Mouse (Mus musculus) small intestine, adult 2 months (tissue): ENCODE results near the gene Smc3. TPM values are rescaled to one million over a fixed set of nuclear protein-coding genes. Genes with fewer than 3 reads are reported as not detected.

Source experiments
- H3K27ac ChIP-seq: fragments of 200-500 bp; 2 replicates; pipeline ENCODE4 v1.5.1; 2012; ENCODE audit warnings: low read depth, low read length, control low read depth, inconsistent platforms; ENCODE audit not compliant: insufficient read depth
- H3K27me3 ChIP-seq: fragments of 200-500 bp; 2 replicates; pipeline ENCODE4 v1.6.1; 2012; ENCODE audit warnings: mild to moderate bottlenecking, moderate library complexity, low read length, inconsistent platforms; ENCODE audit not compliant: control insufficient read depth, insufficient read depth
- H3K36me3 ChIP-seq: fragments of 200-500 bp; 2 replicates; pipeline ENCODE4 v1.6.1; 2012; ENCODE audit warnings: mild to moderate bottlenecking, low read length, control low read depth, inconsistent platforms; ENCODE audit not compliant: control insufficient read depth, insufficient read depth
- H3K4me1 ChIP-seq: fragments of 200-500 bp; 2 replicates; pipeline ENCODE4 v1.6.1; 2012; ENCODE audit warnings: low read length, inconsistent platforms, mixed read lengths; ENCODE audit not compliant: control insufficient read depth, insufficient read depth, insufficient read length
- H3K4me3 ChIP-seq: fragments of 200-500 bp; 2 replicates; pipeline ENCODE4 v1.5.1; 2012; ENCODE audit warnings: low read depth, mild to moderate bottlenecking, control low read depth, inconsistent platforms, low read length, moderate library complexity
- CTCF ChIP-seq: fragments of 200-500 bp; IDR thresholded peaks from 2 replicates; pipeline ENCODE4 v1.5.1; 2012; ENCODE audit warnings: low read depth, mild to moderate bottlenecking, control low read depth, inconsistent platforms, low read length, moderate library complexity, mixed read lengths; ENCODE audit not compliant: insufficient replicate concordance, insufficient read length; ENCODE audit errors: extremely low read depth
- POLR2A ChIP-seq: fragments of 200-500 bp; IDR thresholded peaks from 2 replicates; pipeline ENCODE4 v1.6.1; 2012; ENCODE audit warnings: low read depth, mild to moderate bottlenecking, control low read depth, inconsistent platforms, low read length, moderate library complexity
- WGBS: fragments of 180-500 bp; shearing (Covaris S2); methylation state at CpG from one replicate; pipeline ENCODE4 v1.1.7; 2018; 5-methylcytosine and 5-hydroxymethylcytosine counted together
- polyA plus RNA-seq: library from polyadenylated mRNA; depleted of rRNA; stranded (reverse); fragments of >200 nt; gene quantifications from 2 replicates; pipeline ENCODE4 v1.2.3, GENCODE M21; 2012; rRNA removed

Gene Smc3
- polyA plus RNA-seq: 0.43 and 1.4 TPM in 2 replicates

DNA sequence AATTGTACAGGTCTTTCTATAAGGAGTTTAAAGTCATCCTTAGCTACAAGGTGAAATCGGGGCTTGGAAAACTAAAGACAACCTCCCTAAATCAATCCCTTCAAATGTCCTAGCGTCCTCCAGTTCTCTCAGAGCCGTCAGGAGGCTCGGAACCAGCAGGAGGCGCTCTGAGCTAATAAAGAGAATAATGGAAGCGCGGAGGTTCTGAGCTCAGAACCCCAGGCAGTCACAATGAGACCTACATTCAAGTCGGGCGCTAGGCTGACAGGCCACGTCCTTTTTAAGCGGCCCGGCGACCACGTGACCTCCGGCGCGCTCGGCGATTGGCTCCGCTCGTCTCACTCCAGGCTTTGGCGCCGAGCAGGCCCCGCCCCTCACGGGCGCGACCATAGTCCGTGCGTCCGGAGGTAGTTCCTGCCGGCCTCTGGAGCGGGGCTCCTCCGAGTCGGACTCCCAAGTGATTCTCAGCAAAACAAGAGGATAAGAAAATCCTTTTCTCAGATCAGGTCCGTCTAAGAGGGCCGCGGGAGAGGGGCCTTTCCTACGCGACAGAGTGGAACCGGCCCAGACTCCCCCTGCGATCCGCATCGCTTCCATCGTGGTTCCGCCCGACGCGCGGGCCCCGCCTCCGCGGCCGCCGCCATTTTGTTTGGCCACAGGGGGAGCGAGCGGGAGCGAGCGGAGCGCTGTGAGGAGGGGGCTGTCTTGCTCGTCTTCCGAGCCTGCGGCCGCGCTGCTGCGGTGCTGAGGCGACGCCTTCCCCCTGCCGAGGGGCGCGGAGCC, at the start of gene Smc3:
Gene Smc3 (plus strand): TSS at position 642 of the 783 bp plus-strand sequence.
- no peaks in the 10 kb centered on the region for H3K27me3 ChIP-seq
- H3K4me3 ChIP-seq: peak within 1 kb of the TSS; percentile 91
- TF ChIP-seq CTCF: peak; percentile 90; the same call in 1 of the 2 replicates
- peak; percentile 96 for TF ChIP-seq POLR2A
- WGBS: under 1% methylated on average over 70 of the region's 70 CpGs
- peaks cover 3% of the 10 kb centered on the region for H3K36me3 ChIP-seq
- H3K4me1 ChIP-seq: peaks cover 6% of the 10 kb centered on the region; the same call in 1 of the 2 replicates
- H3K27ac ChIP-seq: peak within 1 kb of the TSS; percentile 76

DNA sequence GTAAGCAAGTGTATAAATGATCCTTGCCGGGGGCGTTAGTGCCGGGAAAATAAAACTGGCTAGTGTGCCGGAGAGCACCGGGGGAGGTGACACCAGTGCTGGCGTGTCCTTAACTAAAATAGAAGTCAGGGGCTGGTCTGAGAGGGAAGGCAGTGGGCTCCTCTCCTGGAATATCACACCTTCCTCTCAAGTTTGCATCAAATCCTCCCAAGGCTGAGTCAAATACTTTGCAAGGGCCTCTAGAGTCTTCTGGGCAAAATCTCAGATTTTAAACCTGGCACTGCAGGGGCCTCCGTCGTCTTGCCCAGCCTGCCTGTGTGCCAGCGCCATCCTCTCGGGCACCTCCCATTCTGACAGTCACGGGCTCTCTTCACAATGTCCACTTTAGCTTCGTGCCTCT, 49.2 kb upstream of the Smc3 start:
- no peak overlapping the region for H3K27ac ChIP-seq
- 90% methylated on average over 12 of the region's 12 CpGs for WGBS

DNA sequence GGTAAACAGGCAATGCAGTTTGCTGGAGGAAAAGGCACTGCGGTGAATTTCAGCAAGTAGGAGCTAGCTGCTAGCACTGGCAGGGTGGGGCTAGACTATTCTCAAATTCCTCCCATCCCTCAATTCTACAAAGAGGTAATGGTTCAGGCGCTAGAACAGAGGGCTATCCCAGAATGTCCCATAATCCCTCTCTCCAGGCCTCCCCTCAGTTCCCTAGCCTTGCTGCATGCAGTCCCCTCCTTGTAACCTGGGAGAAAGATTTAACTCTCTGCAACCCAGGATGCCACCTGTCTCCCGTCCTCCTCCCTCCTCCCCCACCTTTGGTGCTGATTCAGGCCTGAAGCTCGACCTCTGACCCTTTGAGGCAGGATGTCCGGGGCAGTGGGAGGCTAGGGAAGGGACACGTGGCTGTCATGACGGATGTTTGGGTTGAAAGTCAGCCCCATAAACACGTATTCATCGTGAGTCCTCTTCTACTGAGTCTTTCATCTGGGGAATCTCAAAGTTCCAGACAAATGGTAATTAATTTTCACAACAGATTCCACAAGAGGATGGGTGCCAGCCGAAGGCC, 47.9 kb upstream of the Smc3 start:
- peaks cover 13% of the 10 kb centered on the region for H3K4me1 ChIP-seq
- H3K27me3 ChIP-seq: no peaks in the 10 kb centered on the region
- no peak overlapping the region for H3K27ac ChIP-seq
- WGBS: 73% methylated on average over 10 of the region's 10 CpGs
- no peaks in the 10 kb centered on the region for H3K36me3 ChIP-seq
- H3K4me3 ChIP-seq: no peak overlapping the region
- TF ChIP-seq CTCF (no peak), POLR2A (no peak)

More for the DNA sequence above, 49.2 kb upstream of the Smc3 start:
- TF ChIP-seq CTCF: no peak
- no peak for TF ChIP-seq POLR2A
- H3K4me3 ChIP-seq: no peak overlapping the region
- H3K4me1 ChIP-seq: peaks cover 13% of the 10 kb centered on the region
- H3K36me3 ChIP-seq: no peaks in the 10 kb centered on the region
- H3K27me3 ChIP-seq: no peaks in the 10 kb centered on the region

DNA sequence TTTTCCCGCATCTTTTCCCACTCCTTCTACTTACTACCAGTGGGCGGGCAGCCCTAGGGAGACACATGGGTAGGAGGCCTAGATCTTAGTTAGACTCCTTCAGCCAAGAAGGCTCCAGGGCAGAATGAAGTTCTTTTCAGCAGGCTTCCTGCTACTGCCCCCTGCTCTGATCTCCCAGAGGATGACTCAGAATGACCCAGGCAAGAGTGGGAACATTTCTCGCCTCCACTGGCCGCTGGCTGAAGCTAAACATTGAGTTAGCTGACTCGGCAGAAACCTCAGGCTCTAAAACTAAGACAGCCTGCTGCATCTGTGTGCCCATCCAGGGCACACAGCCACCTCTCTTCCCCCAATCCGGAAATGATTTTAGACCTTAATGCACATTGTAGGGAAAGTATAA, 47.4 kb upstream of the Smc3 start:
- H3K4me1 ChIP-seq: peaks cover 12% of the 10 kb centered on the region
- no peaks in the 10 kb centered on the region for H3K27me3 ChIP-seq
- H3K27ac ChIP-seq: no peak overlapping the region
- no peak for TF ChIP-seq CTCF
- TF ChIP-seq POLR2A: no peak
- no peaks in the 10 kb centered on the region for H3K36me3 ChIP-seq
- 76% methylated on average over 6 of the region's 6 CpGs for WGBS
- H3K4me3 ChIP-seq: no peak overlapping the region

DNA sequence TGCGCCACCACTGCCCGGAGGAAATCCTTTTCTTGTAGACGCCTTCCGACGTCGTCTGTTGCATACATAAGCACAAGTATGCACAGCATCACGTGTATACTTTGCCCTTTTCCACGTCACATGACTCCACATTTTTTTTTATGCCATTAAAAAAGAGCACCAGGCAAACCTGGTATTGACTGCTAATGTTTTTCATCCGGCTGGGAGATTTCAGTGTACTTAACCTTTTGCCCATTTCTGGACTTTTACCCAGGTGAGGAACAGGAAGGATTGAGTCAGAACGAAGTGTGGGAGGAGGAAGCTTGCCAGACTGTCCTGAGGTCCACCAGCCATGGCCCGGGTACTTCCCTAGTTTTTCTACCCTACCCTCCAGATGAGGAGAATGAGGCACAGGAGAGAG, 45.8 kb upstream of the Smc3 start:
- Histone ChIP-seq H3K4me3 (no peak overlapping the region), H3K27me3 (no peaks in the 10 kb centered on the region), H3K4me1 (peaks cover 12% of the 10 kb centered on the region), H3K36me3 (no peaks in the 10 kb centered on the region), H3K27ac (peak overlapping the region; percentile 25)
- 32% methylated on average over 11 of the region's 11 CpGs for WGBS
- no peak for TF ChIP-seq CTCF
- TF ChIP-seq POLR2A: no peak

DNA sequence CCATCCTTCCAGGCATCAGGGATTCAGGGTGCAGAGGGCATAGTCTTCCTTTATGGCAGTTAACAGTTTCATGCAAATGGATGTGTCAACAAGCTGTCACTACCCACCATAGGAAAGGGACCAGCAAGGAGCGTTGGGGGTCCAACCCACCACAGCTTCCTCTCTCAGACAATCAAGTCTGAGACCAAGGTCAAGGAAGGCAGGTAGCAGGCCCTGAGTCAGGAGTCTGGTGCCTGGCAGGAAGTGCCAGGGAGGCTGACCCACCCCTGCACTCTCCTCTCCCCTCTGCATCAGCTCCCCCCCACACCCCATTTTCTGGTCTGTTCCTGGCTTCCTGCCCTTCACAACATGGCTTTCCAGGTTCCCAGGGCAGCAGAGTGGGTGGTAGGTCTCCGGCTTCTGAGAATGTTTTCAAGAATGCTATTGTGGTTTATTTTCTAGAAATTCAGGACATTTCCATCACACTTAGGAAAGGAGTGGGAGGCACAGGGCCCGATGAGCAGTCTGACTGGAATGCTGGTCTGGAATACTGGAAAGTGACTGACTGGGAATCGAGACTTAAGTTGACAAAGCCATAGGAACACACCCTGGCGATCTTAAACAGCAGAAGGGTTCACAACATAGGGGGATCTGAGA, 45.1 kb upstream of the Smc3 start:
- 78% methylated on average over 5 of the region's 5 CpGs for WGBS
- Histone ChIP-seq H3K4me3 (no peak overlapping the region), H3K36me3 (no peaks in the 10 kb centered on the region), H3K4me1 (peaks cover 12% of the 10 kb centered on the region), H3K27me3 (no peaks in the 10 kb centered on the region), H3K27ac (peak overlapping the region; percentile 25)
- no peak for TF ChIP-seq POLR2A
- TF ChIP-seq CTCF: no peak

DNA sequence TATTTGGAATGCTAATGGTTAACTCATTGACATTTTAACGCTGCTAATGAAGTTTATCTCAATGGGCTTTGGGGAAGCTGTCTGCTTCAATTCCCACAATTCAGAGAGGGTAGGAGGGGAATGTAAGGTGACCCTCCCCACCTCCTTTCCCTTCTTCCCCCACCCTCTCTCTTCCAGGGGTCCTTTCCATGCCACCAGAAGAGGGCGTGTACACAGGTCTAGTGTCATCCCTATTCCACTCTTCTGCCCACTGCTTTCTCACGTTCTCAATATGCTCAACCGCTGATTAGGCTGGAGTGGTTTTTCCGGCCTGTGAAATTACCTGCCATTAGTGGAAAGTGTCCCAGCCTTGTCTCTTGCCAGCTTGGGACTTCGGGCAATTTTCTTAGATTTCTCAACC, 43.4 kb upstream of the Smc3 start:
- H3K36me3 ChIP-seq: no peaks in the 10 kb centered on the region
- no peak overlapping the region for H3K4me3 ChIP-seq
- 28% methylated on average over 6 of the region's 6 CpGs for WGBS
- TF ChIP-seq CTCF (no peak), POLR2A (no peak)
- H3K4me1 ChIP-seq: peaks cover 12% of the 10 kb centered on the region
- H3K27me3 ChIP-seq: no peaks in the 10 kb centered on the region
- no peak overlapping the region for H3K27ac ChIP-seq
